Mouse (Mus musculus): ENCODE results near the gene Dennd1c. TPM values are rescaled to one million over a fixed set of nuclear protein-coding genes. Genes with fewer than 3 reads are reported as not detected.

Dennd1c gene
- total and polyA plus RNA-seq, 3 experiments, result 6.8 to 33.9 (median 9.7) TPM

DNA sequence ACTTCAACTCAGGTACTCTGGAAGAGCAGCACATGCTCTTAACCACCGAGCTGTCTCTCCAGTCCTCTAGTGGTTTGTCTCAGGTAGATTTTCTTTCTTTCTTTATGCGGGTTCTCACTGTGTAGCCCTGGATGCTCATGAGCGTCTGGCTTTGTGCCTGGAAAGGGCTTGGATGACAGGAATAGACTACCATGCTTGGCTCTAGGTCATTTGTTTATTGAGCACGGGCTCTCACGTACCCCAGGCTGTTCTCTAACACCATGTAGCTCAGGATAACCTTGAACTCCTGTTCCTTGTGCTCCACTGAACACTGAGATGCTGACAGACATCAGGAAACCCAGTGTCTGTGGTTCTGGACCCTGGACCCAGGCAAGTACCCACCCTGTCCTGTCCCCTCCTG is 4.2 kb upstream of the Dennd1c start:
- in situ Hi-C loops (cut with MboI; ENCODE audit: low pct_ligation_motif_present, low pct_unique_long_range_greater_than_20kb, low sequenced_read_pairs), result loop anchor here (25.0 kb wide), 1 partner anchor 255 kb away; no protein-coding TSS in a partner anchor
- no peak for TF ChIP-seq MEF2A (IDR thresholded peaks at IDR 0.05; ENCODE audit: borderline replicate concordance, low read depth, low read length)
- no peak for TF ChIP-seq CTCF (conservative IDR thresholded peaks at IDR 0.05 in 1 of 2, IDR thresholded peaks at IDR 0.05 in 1 of 2; ENCODE audit: low read depth in 2 of 2, low read length in 2 of 2)
- no peak for TF ChIP-seq ZKSCAN1 (IDR thresholded peaks at IDR 0.05; ENCODE audit: borderline replicate concordance, low read depth, low read length)
- TF ChIP-seq SMC3 (IDR thresholded peaks at IDR 0.05; ENCODE audit: low read depth, low read length), result no peak
- TF ChIP-seq E2F4 (IDR thresholded peaks at IDR 0.05; ENCODE audit: insufficient replicate concordance, low read depth, low read length), result no peak
- TF ChIP-seq USF2 (conservative IDR thresholded peaks at IDR 0.05; ENCODE audit: low read depth, low read length), result no peak
- no peak for TF ChIP-seq MAZ (IDR thresholded peaks at IDR 0.05; ENCODE audit: low read depth, low read length)
- TF ChIP-seq TCF12 (IDR thresholded peaks at IDR 0.05; ENCODE audit: low read depth, low read length), result no peak
- no peak for TF ChIP-seq NRF1 (IDR thresholded peaks at IDR 0.05; ENCODE audit: low read depth, low read length)
- TF ChIP-seq ZMIZ1 (IDR thresholded peaks at IDR 0.05; ENCODE audit: low read depth, low read length), result no peak
- TF ChIP-seq ELF1 (IDR thresholded peaks at IDR 0.05; ENCODE audit: low read depth, low read length), result no peak
- no peak for TF ChIP-seq UBTF (IDR thresholded peaks at IDR 0.05; ENCODE audit: low read depth, low read length)
- no peak for TF ChIP-seq CHD2 (IDR thresholded peaks at IDR 0.05; ENCODE audit: low read length)
- Histone ChIP-seq H3K27me3 (replicated peaks) (no peaks in the 10 kb centered on the region), H3K4me3 (replicated peaks in 1 of 3; ENCODE audit: low read depth in 2 of 3, low read length in 2 of 3, poor library complexity in 1 of 3) (no peak overlapping the region), H3K9ac (ENCODE audit: insufficient read depth, low read depth) (no peak overlapping the region), H3K4me1 (ENCODE audit: control insufficient read depth in 1 of 2, insufficient read depth in 2 of 2) (peaks cover 14 to 28% of the 10 kb centered on the region in 2 experiments), H3K79me2 (replicated peaks; ENCODE audit: control insufficient read depth, extremely low read depth, insufficient read depth, poor library complexity, severe bottlenecking) (peaks cover 6% of the 10 kb centered on the region; the same call in 1 of the 2 replicates), H3K4me2 (ENCODE audit: insufficient read depth, low read depth, poor library complexity, severe bottlenecking) (no peak overlapping the region), H3K36me3 (replicated peaks in 1 of 2; ENCODE audit: control insufficient read depth in 1 of 2, insufficient read depth in 1 of 2, low read length in 1 of 2) (peaks cover 19 to 56% of the 10 kb centered on the region in 2 experiments), H3K27ac (ENCODE audit: insufficient read depth, low read depth) (no peak overlapping the region), H3K9me3 (replicated peaks; ENCODE audit: low read length) (no peaks in the 10 kb centered on the region)
- no peak for DNase-seq (ENCODE audit: extremely low read depth)
- dilution Hi-C loops (cut with MboI; ENCODE audit: extremely low pct_ligation_motif_present, extremely low pct_unique_long_range_greater_than_20kb, low sequenced_read_pairs), result no loop called here

DNA sequence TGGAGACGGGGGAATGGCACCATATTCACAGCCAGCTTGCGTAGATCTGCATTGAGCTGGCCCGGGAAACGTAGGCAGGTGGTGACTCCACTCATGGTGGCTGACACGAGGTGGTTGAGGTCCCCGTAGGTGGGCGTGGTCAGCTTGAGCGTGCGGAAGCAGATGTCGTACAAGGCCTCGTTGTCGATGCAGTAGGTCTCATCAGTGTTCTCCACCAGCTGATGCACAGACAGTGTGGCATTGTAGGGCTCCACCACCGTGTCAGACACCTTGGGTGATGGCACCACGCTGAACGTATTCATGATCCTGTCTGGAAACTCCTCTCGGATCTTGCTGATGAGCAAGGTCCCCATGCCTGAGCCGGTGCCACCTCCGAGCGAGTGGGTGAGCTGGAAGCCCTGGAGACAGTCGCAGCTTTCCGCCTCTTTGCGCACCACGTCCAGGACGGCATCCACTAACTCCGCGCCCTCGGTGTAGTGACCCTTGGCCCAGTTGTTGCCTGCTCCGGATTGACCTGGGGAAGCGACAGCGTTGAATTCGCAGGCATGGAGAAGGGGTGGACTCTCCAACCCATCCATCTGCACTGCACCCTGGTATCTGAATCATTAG is 3.0 kb upstream of the Dennd1c start:
- Histone ChIP-seq H3K27me3 (replicated peaks) (no peaks in the 10 kb centered on the region), H3K36me3 (replicated peaks in 1 of 2; ENCODE audit: control insufficient read depth in 1 of 2, insufficient read depth in 1 of 2, low read length in 1 of 2) (peaks cover 19 to 53% of the 10 kb centered on the region in 2 experiments), H3K79me2 (replicated peaks; ENCODE audit: control insufficient read depth, extremely low read depth, insufficient read depth, poor library complexity, severe bottlenecking) (peaks cover 9% of the 10 kb centered on the region; the same call in 1 of the 2 replicates), H3K4me2 (ENCODE audit: insufficient read depth, low read depth, poor library complexity, severe bottlenecking) (no peak overlapping the region), H3K27ac (ENCODE audit: insufficient read depth, low read depth) (no peak overlapping the region), H3K9me3 (replicated peaks; ENCODE audit: low read length) (no peaks in the 10 kb centered on the region), H3K4me3 (replicated peaks in 1 of 3; ENCODE audit: low read depth in 2 of 3, low read length in 2 of 3, poor library complexity in 1 of 3) (no peak overlapping the region), H3K9ac (ENCODE audit: insufficient read depth, low read depth) (no peak overlapping the region), H3K4me1 (ENCODE audit: control insufficient read depth in 1 of 2, insufficient read depth in 2 of 2) (peaks cover 25 to 40% of the 10 kb centered on the region in 2 experiments)
- dilution Hi-C loops (cut with MboI; ENCODE audit: extremely low pct_ligation_motif_present, extremely low pct_unique_long_range_greater_than_20kb, low sequenced_read_pairs) (no loop called here), in situ Hi-C loops (cut with MboI; ENCODE audit: low pct_ligation_motif_present, low pct_unique_long_range_greater_than_20kb, low sequenced_read_pairs) (loop anchor here (25.0 kb wide), 1 partner anchor 256 kb away; no protein-coding TSS in a partner anchor)
- TF ChIP-seq SMC3 (IDR thresholded peaks at IDR 0.05; ENCODE audit: low read depth, low read length), result no peak
- TF ChIP-seq TCF12 (IDR thresholded peaks at IDR 0.05; ENCODE audit: low read depth, low read length), result no peak
- TF ChIP-seq EP300 (IDR thresholded peaks at IDR 0.05; ENCODE audit: low read length), result no peak
- no peak for TF ChIP-seq USF2 (conservative IDR thresholded peaks at IDR 0.05; ENCODE audit: low read depth, low read length)
- no peak for TF ChIP-seq ZC3H11A (IDR thresholded peaks at IDR 0.05; ENCODE audit: low read depth, low read length)
- no peak for TF ChIP-seq MAX (IDR thresholded peaks at IDR 0.05; ENCODE audit: low read length)
- no peak for TF ChIP-seq NELFE (IDR thresholded peaks at IDR 0.05; ENCODE audit: low read depth, low read length)
- no peak for TF ChIP-seq MXI1 (IDR thresholded peaks at IDR 0.05; ENCODE audit: low read depth, low read length)
- no peak for TF ChIP-seq CHD2 (IDR thresholded peaks at IDR 0.05; ENCODE audit: low read length)
- TF ChIP-seq GABPA (IDR thresholded peaks at IDR 0.05; ENCODE audit: insufficient replicate concordance, low read depth, low read length), result no peak
- TF ChIP-seq E2F4 (IDR thresholded peaks at IDR 0.05; ENCODE audit: insufficient replicate concordance, low read depth, low read length), result no peak
- no peak for DNase-seq (ENCODE audit: extremely low read depth)
